Mouse (Mus musculus): Measurements from ENCODE around the gene Myh9. TPM values are rescaled to one million over a fixed set of nuclear protein-coding genes. Genes with fewer than 3 reads are reported as not detected.

Myh9 gene
- 100 to 1,000 TPM; 117 to 119 TPM for total RNA-seq (2021)
- long read RNA-seq, experiment 1, full-length matches to known transcripts: 8 of 16 reads
- long read RNA-seq, experiment 1, partial matches to known transcripts: 6 of 16 reads
- long read RNA-seq, experiment 1, other reads (novel, unspliced or antisense): 2 of 16 reads
- long read RNA-seq, experiment 2, full-length matches to known transcripts: 4 of 9 reads
- long read RNA-seq, experiment 2, partial matches to known transcripts: 5 of 9 reads
- long read RNA-seq, experiment 2, other reads (novel, unspliced or antisense): 0 of 9 reads

GRCm38 (mm10) chr15:77842047-77842843 lies at the start of gene Myh9:
TSS of gene Myh9 (minus strand) at chr15:77842175.
- peak; percentile 99 to 100 for DNase-seq

- DNase-seq: peak; percentile 54 to 74
Observed at GRCm38 (mm10) chr15:77891766-77892165, 49.8 kb upstream of the Myh9 start.

GRCm38 (mm10) chr15:77889761-77890422 lies 47.9 kb upstream of the Myh9 start:
- DNase-seq: no peak

- no peak for DNase-seq
Observed at GRCm38 (mm10) chr15:77888286-77888685, 46.3 kb upstream of the Myh9 start.

GRCm38 (mm10) chr15:77887093-77887488 lies 45.1 kb upstream of the Myh9 start:
- DNase-seq: no peak

- DNase-seq: no peak
Observed at GRCm38 (mm10) chr15:77886369-77887092, 44.6 kb upstream of the Myh9 start.

- no peak for DNase-seq
Observed at GRCm38 (mm10) chr15:77885945-77886344, 44.0 kb upstream of the Myh9 start.

GRCm38 (mm10) chr15:77885159-77885558 lies 43.2 kb upstream of the Myh9 start:
- no peak for DNase-seq

- peak; percentile 39 to 41 for DNase-seq
Observed at GRCm38 (mm10) chr15:77883697-77884010, 41.7 kb upstream of the Myh9 start.

GRCm38 (mm10) chr15:77882797-77883696 lies 41.1 kb upstream of the Myh9 start:
- peak in 1 of 2 experiments; percentile 31 for DNase-seq

- no peak for DNase-seq
Observed at GRCm38 (mm10) chr15:77882297-77882696, 40.3 kb upstream of the Myh9 start.

GRCm38 (mm10) chr15:77881698-77882097 lies 39.7 kb upstream of the Myh9 start:
- no peak for DNase-seq

GRCm38 (mm10) chr15:77880738-77881137 lies 38.8 kb upstream of the Myh9 start:
- no peak for DNase-seq

- DNase-seq: no peak
Observed at GRCm38 (mm10) chr15:77879756-77880155, 37.8 kb upstream of the Myh9 start.

- DNase-seq: no peak
Observed at GRCm38 (mm10) chr15:77877209-77877608, 35.2 kb upstream of the Myh9 start.

GRCm38 (mm10) chr15:77876716-77877115 lies 34.7 kb upstream of the Myh9 start:
- DNase-seq: no peak

- DNase-seq: no peak
Observed at GRCm38 (mm10) chr15:77875953-77876352, 34.0 kb upstream of the Myh9 start.

- no peak for DNase-seq
Observed at GRCm38 (mm10) chr15:77874807-77875206, 32.8 kb upstream of the Myh9 start.

GRCm38 (mm10) chr15:77874310-77874709 lies 32.3 kb upstream of the Myh9 start:
- no peak for DNase-seq

- DNase-seq: no peak
Observed at GRCm38 (mm10) chr15:77873564-77873963, 31.6 kb upstream of the Myh9 start.

- no peak for DNase-seq
Observed at GRCm38 (mm10) chr15:77872996-77873395, 31.0 kb upstream of the Myh9 start.
